Mouse (Mus musculus): ENCODE measurements around the gene Bglap2. TPM values are rescaled to one million over a fixed set of nuclear protein-coding genes. Genes with fewer than 3 reads are reported as not detected.
"Not testable (repeated sequence)": the region's sequence is repeated elsewhere in the genome, so short reads cannot be mapped to it uniquely, and the experiment has no call there.

Bglap2 gene
- polyA plus RNA-seq, 1 experiment, result 2.1 TPM

- WGBS, result 24% methylated on average over 19 of the region's 19 CpGs
- DNase-seq; H3K4me1 ChIP-seq (ENCODE audit: control insufficient read depth, insufficient read depth, low read length); H3K4me3 ChIP-seq (replicated peaks; ENCODE audit: insufficient read depth, low read depth, low read length); H3K27ac ChIP-seq (ENCODE audit: insufficient read depth, low read length); H3K27me3 ChIP-seq (ENCODE audit: control insufficient read depth, insufficient read depth, low read length): not testable (repeated sequence)
These were observed 2.5 kb downstream of the Bglap2 start for GRCm38 (mm10) chr3:88375750-88376626.

- not testable (repeated sequence) for H3K27me3 ChIP-seq (ENCODE audit: control insufficient read depth, insufficient read depth, low read length); H3K4me3 ChIP-seq (replicated peaks; ENCODE audit: insufficient read depth, low read depth, low read length); DNase-seq; H3K27ac ChIP-seq (ENCODE audit: insufficient read depth, low read length); H3K4me1 ChIP-seq (ENCODE audit: control insufficient read depth, insufficient read depth, low read length)
- WGBS, result 86% methylated on average over 9 of the region's 9 CpGs
These were observed 5.9 kb downstream of the Bglap2 start, which contains the start of gene Bglap3 for GRCm38 (mm10) chr3:88372643-88373042. Gene Bglap3, minus strand, starts transcription at chr3:88372743.

DNA sequence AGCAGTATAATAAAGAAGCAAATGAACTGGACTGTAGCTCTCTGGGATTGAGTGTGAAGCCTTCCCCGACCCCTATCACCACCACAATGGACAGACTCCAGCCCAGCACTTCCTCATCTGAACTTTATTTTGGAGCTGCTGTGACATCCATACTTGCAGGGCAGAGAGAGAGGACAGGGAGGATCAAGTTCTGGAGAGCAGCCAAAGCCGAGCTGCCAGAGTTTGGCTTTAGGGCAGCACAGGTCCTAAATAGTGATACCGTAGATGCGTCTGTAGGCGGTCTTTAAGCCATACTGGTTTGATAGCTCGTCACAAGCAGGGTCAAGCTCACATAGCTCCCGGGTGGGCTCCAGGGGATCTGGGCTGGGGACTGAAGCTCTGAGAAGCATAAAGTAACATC is 10.0 kb downstream of the Bglap2 start:
- H3K27me3 ChIP-seq (ENCODE audit: control insufficient read depth, insufficient read depth, low read length); H3K4me1 ChIP-seq (ENCODE audit: control insufficient read depth, insufficient read depth, low read length); DNase-seq; H3K4me3 ChIP-seq (replicated peaks; ENCODE audit: insufficient read depth, low read depth, low read length); H3K27ac ChIP-seq (ENCODE audit: insufficient read depth, low read length): not testable (repeated sequence)
- 69% methylated on average over 7 of the region's 7 CpGs for WGBS

- H3K27ac ChIP-seq (ENCODE audit: insufficient read depth, low read length); DNase-seq; H3K4me3 ChIP-seq (replicated peaks; ENCODE audit: insufficient read depth, low read depth, low read length); H3K27me3 ChIP-seq (ENCODE audit: control insufficient read depth, insufficient read depth, low read length); H3K4me1 ChIP-seq (ENCODE audit: control insufficient read depth, insufficient read depth, low read length): not testable (repeated sequence)
- WGBS, result 64% methylated on average over 4 of the region's 7 CpGs
These were observed 11.0 kb downstream of the Bglap2 start for GRCm38 (mm10) chr3:88367517-88367916.

DNA sequence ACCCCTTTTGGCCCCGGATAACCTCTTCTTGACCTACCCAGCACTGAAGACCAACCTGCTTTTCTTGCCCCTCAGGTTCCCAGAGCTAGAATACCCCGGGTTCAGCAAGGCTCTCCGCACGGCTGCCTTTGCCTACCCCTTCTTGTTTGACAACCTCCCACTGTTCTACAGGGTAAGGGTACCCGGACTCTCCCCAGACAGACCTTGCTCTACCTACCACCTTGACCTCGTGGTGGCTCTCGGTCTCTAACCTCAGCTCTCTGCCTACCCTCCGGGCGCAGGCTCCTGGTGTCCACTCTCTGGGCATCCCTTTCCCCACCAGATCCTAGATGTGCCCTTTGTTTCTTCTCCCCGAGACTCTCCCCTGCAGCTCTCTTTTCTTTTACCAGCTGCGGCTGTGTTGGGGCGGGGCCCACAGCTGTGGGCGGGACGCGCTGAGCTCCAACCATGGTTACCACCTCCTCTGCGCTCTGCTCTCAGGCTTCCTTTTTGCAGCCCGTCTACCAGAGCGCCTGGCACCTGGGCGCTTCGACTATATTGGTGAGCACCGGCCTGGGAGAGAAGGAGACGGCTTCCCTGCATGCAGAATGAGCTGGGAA is 11.6 kb downstream of the Bglap2 start:
- not testable (repeated sequence) for H3K27me3 ChIP-seq (ENCODE audit: control insufficient read depth, insufficient read depth, low read length); H3K4me1 ChIP-seq (ENCODE audit: control insufficient read depth, insufficient read depth, low read length); H3K27ac ChIP-seq (ENCODE audit: insufficient read depth, low read length); DNase-seq; H3K4me3 ChIP-seq (replicated peaks; ENCODE audit: insufficient read depth, low read depth, low read length)
- WGBS, result 9% methylated on average over 19 of the region's 22 CpGs

DNA sequence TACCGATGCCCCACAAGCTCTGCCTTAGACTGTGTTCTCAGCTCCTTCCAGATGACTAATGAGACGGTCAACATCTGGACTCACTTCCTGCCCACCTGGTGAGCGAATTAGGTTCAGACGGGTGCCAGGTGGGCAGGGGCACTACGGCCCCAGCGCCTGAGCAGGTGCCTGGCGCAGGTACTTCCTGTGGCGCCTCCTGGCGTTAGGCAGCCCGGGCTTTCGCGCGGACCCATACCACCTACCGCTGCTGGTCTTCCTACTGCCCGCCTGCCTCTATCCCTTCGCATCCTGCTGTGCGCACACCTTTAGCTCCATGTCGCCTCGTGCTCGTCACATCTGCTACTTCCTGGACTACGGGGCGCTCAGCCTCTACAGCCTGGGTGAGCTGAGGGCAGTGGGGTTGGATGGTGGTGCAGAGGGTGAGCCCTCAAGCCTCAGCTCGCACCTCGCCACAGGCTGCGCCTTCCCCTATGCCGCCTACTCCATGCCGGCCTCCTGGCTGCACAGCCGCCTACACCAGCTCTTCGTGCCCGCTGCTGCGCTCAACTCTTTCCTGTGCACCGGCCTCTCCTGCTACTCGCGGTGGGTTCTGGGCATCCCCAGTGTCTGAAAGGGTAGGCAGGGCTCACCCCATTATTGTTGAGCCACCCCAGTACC is 12.7 kb downstream of the Bglap2 start:
- TF ChIP-seq POLR2A (IDR thresholded peaks at IDR 0.05; ENCODE audit: borderline replicate concordance, insufficient read depth, low read length) (no peak), CTCF (IDR thresholded peaks at IDR 0.05; ENCODE audit: borderline replicate concordance, insufficient read depth, low read depth, low read length) (no peak)
- H3K4me1 ChIP-seq (ENCODE audit: control insufficient read depth, insufficient read depth, low read length), result no peaks in the 10 kb centered on the region
- H3K4me3 ChIP-seq (replicated peaks; ENCODE audit: insufficient read depth, low read depth, low read length), result no peak overlapping the region
- no peaks in the 10 kb centered on the region for H3K27me3 ChIP-seq (ENCODE audit: control insufficient read depth, insufficient read depth, low read length)
- no peak overlapping the region for H3K27ac ChIP-seq (ENCODE audit: insufficient read depth, low read length)
- 39% methylated on average over 34 of the region's 34 CpGs for WGBS
- DNase-seq, result no peak

GRCm38 (mm10) chr3:88364337-88364736 is 14.2 kb downstream of the Bglap2 start, which contains the start of gene Paqr6:
Gene Paqr6, plus strand, starts transcription at chr3:88364584.
- TF ChIP-seq CTCF (IDR thresholded peaks at IDR 0.05; ENCODE audit: borderline replicate concordance, insufficient read depth, low read depth, low read length) (no peak), POLR2A (IDR thresholded peaks at IDR 0.05; ENCODE audit: borderline replicate concordance, insufficient read depth, low read length) (no peak)
- WGBS, result 5% methylated on average over 16 of the region's 16 CpGs
- no peaks in the 10 kb centered on the region for H3K27me3 ChIP-seq (ENCODE audit: control insufficient read depth, insufficient read depth, low read length)
- peak within 1 kb of the TSS; percentile 13 for H3K4me3 ChIP-seq (replicated peaks; ENCODE audit: insufficient read depth, low read depth, low read length)
- peak within 1 kb of the TSS; percentile 40 for H3K27ac ChIP-seq (ENCODE audit: insufficient read depth, low read length)
- peak; percentile 43 to 47 for DNase-seq
- H3K4me1 ChIP-seq (ENCODE audit: control insufficient read depth, insufficient read depth, low read length), result no peaks in the 10 kb centered on the region

DNA sequence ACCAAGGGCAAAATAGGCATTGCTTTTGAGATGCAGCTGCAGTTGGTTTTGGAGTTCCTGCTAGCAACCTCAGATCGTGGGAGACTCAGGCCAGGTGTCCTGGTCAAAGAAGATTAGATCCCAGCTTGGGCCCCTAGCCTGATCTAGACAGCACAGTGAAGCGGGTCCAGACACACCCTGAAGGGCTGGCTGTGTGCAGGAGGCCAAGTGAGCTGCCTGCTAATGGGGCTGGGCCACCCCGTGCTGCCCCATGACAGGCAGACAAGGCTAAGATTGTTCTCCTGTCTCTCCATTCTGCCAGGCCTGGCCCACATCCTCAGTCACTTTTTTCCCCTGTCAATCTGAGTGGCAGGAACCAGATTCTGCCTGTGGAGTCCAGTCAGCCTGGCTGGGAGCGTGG is 14.8 kb downstream of the Bglap2 start:
- Histone ChIP-seq H3K4me3 (replicated peaks; ENCODE audit: insufficient read depth, low read depth, low read length) (no peak overlapping the region), H3K27ac (ENCODE audit: insufficient read depth, low read length) (peak overlapping the region; percentile 40)
- DNase-seq, result peak in 1 of 2 experiments; percentile 57

More for the DNA sequence above, 14.8 kb downstream of the Bglap2 start:
- TF ChIP-seq POLR2A (IDR thresholded peaks at IDR 0.05; ENCODE audit: borderline replicate concordance, insufficient read depth, low read length), result no peak
- TF ChIP-seq CTCF (IDR thresholded peaks at IDR 0.05; ENCODE audit: borderline replicate concordance, insufficient read depth, low read depth, low read length), result no peak
- WGBS, result 39% methylated on average over 4 of the region's 4 CpGs
- Histone ChIP-seq H3K4me1 (ENCODE audit: control insufficient read depth, insufficient read depth, low read length) (no peaks in the 10 kb centered on the region), H3K27me3 (ENCODE audit: control insufficient read depth, insufficient read depth, low read length) (no peaks in the 10 kb centered on the region)
